Mouse (Mus musculus) thymus, postnatal 14 days (tissue): ENCODE data around the gene Ank2.

Experiments used
- DNase-seq: peaks from one replicate; pipeline ENCODE4 v3.0.0; 2021

Gene Ank2

DNA sequence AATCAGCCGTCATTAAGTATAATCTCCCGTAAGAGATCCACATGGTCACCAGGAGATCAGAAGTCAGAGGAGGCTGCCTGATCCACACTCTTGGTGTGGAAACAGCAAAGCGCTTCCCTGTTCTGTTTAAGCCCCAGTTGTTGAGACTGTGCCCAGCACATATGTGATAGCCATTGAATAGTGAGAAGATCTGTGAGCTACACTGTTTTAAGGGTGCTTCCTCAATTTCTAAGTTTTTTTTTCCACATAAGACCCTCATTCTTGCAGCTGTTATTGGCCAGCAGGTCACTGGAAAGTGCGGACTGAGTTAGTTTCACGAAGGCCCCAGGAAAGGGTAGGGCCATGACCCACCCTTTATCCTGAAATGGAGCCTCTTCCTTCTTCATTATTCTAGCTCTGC is 216.9 kb downstream of the Ank2 start:
- no peak for DNase-seq

DNA sequence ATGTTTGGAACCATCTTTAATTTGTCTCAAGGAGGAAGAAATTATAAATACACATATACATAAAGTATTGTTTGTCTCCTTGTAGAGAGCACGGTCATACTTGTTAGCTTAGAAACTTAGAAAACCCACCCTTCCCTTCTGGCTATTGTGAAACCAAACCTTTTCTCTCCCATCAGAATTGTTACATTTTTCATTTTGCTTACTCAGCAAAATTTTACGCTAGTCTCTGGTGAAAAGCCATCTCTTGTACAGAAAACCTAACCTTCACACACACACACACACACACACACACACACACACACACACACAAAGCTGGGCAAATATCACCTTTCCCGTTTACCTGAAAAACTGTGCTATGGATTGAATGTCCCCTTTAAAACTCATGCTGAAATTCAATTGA is 217.8 kb downstream of the Ank2 start:
- DNase-seq, result no peak

DNA sequence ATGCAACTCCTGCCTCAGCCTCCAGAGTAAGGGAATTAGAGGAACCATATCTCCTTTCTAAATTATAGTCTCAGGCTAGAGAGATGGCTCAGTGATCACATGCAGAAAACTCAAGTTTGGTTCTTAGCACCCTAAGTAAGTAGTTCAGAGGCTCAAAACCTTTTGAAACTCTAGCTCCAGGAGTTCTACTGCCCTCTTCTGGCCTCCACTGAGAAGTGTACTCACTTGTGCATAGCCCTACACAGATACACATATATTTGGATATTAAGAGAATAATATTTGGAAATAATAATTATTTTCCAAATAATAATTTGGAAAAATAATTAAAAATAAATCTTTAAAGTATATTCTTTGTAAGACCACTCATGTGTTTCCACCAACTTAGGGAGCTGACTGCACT is 218.8 kb downstream of the Ank2 start:
- no peak for DNase-seq

DNA sequence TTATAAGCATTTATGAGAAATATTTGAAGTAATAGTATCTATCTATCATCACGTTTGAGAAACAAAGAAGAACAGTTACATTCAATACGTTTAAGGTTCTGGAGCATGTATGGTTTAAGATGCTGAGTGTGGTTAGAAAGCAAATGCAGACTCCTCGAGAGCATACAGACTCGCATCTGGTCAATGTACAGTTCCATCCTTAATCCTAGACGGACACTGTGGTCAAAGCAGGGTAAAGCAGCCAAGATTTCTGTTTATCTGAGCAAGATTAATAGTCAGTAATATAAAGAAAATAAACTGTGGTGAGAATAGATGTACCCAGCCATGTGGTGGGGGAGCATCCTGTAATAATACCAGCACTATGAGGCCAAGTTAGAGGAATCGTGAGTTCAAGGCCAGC is 223.2 kb downstream of the Ank2 start:
- no peak for DNase-seq

DNA sequence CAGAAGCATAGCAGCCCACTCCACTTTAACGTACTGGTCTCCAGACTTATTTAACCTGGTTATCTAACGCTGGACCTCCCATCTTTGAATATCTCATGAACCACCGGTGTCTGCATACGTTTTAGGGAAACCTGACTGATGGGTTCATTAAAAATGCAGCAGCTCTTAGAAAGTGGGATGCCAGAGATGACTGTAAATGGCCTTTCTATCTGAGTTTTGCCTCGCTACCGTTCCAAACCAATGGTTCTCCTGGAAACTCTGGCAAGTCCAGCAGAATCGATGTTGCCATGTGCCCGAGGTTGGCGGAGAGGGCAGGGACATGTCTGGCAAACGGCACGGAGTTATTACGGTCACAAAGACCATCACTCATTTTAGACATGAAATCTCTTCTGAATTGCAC is 226.3 kb downstream of the Ank2 start:
- DNase-seq, result no peak

DNA sequence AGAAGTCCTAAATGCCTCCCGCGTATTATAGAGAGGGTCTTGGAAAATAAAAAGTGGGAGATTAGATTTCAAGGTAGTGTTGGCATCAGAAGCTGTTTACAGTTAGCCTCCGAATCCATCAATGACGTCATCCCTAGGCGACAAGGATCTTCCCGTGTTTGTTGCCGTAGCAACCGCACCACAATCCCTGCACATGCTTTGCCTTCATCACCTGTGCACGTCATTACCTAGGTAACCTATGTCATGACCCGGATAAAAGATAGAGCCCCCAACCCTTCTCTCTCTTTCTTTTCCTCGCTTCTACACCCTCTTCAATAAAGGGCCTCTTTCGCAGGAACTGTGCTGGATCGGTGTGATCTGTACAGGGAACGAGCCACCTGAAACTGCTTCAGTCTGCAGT is 229.5 kb downstream of the Ank2 start:
- DNase-seq, result no peak

DNA sequence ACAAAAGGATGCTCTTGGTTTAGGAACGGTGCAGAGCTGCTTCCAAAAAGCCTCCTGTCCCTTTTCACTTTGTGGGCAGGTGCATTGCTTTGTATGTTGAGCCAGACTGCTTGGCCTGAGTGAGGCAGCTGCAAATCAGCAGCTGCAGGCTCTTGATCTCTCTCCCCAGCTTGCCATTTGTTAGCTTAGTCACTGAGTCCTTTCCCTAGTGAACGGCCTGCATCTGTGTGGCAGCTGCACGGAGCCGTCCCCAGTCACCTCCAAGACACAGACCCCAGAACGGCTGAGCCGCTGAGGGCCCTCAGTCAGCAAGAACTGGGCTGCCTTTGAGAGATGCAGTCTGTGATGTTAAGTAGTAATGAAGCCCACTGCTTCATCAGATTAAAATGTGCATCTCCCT is 231.3 kb downstream of the Ank2 start:
- DNase-seq, result no peak

DNA sequence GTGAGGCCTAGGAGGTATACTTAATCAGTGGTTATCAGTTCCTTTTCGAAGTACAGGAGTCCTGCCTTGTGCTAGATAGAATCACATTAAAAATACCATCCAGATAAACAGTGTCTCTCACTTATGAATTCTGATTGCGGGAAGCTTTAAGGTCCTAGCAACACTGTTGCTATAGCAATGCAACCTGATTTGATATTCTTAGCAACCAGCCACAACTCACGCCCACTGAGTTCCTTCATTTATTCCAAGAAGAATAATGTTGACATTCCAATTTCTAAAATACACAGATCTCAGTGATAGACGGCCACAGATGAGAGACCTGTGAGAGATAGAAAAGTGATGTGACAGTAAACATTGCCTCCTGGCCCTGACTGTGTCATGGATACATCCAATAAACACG is 233.4 kb downstream of the Ank2 start:
- no peak for DNase-seq

DNA sequence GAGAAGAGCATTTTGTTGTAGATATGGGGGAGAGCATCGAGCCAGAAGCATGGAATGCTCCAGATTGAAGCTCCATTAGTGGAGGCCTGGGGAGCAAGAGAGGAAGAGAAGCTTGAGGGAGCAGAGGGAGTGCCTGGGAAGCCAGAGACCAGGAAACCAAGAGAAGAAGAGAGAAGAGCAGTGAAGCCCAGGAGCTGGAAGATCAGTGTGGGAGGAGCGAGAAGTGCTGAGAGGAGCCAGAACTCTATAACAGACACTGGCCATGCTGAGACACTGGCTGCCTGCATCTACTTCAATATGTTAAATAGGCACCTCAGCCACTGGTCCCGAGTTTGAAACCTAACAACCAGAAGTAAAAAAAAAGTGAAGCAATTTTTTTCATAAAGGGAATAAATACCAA is 234.0 kb downstream of the Ank2 start:
- DNase-seq, result no peak

DNA sequence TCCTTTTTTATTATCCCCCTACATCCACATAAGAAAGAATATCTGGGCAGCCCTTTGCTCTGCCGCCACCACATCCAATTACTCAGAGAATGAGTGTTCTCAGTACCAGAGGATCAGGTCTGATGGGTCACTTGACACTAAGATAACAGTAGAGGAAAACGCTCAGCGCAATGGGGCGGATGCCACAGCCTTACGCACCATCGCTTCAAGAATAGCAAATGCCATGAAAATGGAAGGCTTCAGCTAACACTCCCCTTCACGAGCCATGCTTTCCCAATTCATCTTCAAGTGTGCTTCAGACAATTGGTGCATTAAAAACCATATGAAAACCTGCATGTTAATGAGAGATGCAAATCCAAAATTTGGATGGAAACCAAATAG is 238.4 kb downstream of the Ank2 start:
- no peak for DNase-seq

DNA sequence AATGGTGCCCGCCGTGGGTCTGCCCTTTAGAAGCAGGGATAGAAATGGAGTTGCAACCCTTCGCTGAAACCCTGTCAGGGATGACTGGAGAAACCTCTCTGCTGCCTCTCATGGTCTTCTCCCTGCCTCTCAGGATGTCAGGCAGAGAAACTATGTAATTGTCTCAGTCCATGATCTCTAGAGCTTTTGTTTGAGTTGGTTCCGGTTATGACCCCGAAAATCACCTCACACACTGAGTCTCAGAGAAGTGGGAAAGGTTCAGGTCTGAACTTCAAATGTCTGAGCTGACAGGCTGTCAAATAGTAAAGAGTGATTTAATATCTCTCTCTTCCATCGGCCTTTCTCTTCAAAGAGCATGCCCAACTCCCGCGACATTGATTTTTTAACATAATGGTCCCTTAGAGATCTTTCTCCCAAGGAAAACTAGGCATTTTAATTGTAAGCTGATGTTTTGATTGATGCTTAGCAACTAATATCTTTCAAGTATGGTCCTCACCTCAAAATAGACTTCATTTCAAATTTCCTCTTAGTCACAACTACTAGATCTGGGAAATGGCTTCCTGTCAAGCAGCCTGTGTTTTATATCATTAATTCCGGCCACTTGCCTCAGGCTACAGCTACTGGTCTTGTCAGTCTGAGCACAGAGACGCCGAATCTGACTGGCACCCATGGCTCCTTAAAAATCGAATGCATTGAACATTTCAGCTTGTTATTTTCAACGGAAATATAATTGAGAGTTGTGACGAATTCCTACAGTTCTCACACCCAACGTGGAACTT is 239.0 kb downstream of the Ank2 start:
- no peak for DNase-seq

DNA sequence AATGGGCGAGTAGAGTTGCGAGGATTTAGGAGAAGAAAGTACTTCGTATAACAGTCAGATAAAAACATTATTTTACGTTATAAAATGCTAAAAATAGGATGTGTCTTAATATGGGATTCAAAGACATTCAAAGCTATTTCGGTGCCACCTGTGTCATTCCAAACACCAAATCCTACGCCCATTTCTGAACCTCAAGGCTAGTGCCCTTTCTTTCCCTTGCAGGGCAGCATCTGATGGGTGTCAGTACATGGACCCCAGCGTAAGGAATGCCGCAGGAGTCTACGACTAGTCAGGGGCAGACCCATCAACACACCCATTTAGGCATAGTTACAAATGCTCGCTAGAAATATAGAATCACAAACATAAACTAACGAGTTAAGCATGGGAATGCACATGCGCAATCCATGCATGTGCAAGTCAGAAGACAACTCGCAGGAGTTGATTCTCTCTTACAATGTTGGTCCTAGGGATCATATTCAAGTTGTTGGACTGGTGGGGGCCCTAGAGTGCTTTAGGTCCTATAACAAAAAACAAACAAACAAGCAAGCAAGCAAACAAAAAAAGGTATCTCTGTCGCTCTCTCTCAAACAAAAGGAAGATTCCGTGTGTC is 240.6 kb downstream of the Ank2 start:
- DNase-seq, result no peak

DNA sequence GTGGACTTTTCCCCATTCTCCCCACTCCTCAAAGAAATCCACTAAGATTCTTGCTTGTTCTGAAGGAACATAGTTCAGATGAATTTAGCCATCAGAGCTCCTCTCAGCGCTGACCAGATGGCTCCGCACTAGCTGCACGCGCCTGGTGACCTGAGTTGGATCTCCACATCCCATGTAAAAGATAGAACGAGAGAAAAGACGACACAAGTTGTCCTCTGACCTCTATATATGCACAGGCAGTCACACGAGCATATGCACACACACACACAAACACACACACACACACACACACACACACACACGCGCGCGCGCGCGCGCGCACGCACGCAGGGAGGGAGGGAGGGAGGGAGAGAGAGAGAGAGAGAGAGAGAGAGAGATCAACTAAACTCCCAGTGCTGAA is 241.2 kb downstream of the Ank2 start:
- DNase-seq, result no peak

DNA sequence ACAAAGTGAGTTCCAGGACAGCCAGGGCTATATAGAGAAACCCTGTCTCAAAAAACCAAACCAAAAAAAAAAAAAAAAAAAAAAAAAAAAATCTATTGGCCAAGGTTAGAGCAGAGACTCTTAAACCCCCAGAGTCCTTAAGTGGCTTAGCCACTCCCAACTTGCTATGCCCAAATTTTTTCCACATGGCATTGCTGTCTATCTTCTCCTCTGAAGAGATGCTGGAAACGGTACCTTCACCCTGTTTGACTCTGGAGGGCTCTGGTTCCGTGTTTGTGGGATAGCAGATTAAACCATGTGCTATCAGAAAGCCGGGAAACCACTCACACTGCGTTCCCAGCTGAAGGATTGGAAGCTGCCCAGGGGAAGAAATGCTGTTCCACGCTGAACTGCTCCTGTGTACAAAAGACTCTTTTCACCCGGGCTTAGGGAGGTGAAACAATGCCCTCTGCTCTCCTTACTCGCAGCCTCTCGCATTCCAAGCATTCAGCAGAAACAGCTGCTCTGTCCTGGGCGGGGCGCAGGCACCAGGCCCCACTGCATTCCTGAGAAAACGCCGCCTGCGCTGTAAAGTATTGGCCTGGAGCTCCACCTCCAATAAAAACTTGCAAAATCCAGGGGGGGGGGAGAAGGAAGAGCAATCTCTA is 241.7 kb downstream of the Ank2 start:
- DNase-seq, result no peak

DNA sequence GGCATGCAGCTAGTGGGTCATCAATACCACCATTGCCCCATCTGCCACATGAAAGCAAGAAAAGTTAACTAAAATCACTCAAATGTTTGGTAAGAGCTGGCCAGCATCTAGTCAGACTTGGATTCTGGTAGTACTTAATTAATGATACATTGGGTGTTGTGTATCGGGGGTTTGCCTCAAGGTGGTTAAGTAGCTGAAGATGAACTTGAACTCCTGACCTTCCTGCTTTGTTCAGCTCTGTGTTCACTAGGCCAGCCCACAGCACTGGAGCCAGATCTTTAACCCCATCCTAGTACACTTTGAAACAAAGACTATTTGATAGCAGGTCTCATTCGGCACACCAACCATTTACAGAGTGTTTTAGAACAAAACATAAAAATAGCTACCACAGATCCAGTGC is 242.5 kb downstream of the Ank2 start:
- DNase-seq, result no peak

DNA sequence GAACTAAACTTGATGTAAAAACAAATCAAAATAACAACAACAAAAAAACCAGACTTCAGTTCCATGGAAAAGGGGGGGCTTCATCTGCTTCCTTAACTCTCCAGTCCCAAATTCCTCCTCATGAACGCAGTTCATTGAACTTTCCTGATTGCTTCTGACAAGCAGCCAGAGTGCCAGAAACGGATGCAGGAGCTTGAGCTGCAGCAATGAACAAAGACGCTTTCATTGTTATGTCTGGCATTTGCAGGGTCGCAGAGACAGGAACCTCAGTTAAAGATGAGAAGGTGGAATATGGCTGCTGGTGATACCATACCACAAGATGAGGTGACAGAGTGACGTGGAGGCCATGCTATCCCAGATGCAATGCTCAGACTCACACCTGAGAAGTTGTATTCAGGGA is 248.2 kb downstream of the Ank2 start:
- no peak for DNase-seq

DNA sequence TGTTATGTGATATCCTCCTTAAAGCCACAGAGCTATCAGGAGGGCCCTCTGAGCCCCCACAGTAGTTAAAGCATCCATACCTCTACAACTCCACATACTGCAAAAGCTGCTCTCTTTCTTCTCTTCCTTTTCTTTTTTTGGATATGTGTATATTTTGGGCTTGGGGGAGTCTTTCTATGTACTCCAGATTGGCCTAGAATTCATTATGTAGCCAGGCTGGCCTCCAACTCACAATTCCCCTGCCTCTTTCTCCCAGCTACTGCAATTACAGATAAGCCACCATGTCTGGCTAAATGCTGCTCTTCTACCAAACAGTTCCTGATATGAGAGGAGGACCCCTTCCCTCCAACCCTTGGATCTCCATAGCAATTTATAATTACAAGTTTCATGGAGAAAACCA is 250.5 kb downstream of the Ank2 start:
- no peak for DNase-seq

DNA sequence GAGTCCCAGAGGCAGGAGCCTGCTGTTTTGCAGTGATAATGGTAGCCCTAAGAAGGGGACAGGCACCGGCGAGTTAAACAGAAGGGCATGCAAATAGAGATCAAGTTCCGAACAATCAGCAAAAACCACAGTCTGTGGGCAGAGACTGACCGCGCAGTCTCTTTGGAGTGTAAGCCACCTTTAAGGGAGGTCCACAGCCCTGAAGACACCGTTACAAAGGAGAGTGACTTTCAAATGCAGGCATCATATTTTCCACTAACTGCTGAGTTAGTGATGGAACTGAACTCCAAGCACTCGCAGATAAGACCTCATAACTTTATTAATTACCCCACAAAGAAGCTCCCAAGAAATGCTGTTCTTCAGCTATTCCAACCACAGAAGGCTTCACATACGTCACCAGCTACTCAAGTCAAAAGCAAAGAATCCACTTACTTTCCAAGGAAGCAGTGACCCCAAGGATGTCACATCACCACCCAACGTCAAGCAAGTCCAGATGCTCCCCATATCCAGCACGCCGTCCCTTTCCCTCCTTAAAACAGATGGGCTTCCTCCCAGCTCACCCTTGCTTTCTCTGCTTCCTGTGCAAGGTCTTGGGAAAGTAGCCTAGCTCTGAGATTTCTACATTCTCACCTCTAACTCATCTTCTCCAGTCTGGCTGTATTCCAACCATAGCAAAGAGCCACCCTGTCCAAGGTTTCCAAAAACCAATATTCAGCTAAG is 252.0 kb downstream of the Ank2 start:
- no peak for DNase-seq

DNA sequence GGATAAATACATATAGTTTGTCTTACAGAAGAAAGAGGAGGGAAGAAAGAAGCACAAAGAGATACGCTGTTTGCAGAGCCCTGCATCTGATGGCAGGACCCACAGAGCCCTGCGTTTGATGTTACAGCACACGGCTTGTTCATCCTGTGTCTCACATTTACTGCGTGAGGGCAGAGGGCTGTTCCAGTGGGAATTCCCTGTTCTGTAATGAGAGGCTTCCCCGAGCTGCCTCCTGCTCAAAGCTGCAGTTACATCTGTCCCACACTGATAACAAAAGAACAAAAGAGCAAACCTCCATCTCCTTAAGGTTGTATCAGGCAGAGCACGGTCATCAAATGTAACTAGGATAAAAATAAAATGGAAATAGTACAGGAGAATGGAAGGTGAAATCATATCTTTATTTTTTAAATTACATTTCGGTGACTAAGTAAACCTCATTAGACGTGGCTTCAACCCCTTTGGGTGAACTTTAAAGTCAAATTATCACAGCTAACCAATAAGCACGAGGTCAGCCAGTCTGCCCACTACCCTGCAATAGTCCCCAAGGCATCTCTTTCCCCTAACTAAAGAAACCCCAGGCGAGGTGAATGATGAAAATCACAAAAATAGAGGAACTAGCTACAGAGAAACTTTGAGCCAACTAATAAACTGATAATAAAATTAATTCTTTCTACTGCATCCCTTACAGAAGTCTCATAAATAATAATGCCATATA is 255.1 kb downstream of the Ank2 start:
- no peak for DNase-seq

DNA sequence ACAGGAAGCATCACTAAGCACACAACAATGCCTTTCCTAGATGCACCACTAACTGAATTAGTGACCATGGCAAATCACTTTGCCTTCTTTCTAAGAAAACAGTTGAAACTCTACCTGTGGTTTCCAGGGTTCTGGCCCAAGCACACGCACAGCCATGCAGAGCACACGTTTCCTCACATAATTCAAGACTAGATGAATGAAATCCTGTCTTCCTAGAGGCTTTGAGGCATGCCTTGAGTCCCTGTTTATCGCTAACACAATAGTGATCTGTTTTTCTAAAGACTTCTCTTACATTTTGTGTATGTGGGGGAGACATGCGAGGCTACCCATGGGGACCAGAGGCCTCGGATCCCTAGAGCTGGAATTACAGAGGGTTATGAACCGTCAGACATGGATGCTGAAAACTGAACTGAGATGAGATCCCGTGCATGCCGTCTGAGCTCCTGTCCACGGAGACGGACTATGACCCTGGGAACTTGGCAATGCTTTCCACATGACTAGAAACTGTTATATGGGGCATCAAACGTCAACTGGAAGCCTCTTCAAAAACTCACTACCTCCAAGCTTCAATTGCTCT is 256.8 kb downstream of the Ank2 start:
- no peak for DNase-seq

DNA sequence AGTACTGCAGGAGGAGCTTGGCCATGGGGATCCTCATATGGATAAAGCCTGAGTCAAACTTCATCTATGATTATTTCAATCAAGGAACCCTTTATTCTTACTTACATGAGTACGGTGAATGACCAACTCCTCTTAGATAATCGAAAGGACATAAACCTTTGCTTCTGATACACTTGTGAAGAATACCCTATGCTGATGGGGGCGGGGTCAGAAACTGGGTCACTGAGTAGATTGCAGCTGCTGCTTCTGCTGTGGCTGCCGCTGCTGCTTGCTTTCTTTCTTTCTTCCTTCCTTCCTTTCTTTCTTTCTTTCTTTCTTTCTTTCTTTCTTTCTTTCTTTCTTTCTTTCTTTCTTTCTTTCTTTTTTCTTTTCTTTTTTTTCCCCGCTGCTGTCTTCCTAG is 263.9 kb downstream of the Ank2 start:
- DNase-seq, result no peak

DNA sequence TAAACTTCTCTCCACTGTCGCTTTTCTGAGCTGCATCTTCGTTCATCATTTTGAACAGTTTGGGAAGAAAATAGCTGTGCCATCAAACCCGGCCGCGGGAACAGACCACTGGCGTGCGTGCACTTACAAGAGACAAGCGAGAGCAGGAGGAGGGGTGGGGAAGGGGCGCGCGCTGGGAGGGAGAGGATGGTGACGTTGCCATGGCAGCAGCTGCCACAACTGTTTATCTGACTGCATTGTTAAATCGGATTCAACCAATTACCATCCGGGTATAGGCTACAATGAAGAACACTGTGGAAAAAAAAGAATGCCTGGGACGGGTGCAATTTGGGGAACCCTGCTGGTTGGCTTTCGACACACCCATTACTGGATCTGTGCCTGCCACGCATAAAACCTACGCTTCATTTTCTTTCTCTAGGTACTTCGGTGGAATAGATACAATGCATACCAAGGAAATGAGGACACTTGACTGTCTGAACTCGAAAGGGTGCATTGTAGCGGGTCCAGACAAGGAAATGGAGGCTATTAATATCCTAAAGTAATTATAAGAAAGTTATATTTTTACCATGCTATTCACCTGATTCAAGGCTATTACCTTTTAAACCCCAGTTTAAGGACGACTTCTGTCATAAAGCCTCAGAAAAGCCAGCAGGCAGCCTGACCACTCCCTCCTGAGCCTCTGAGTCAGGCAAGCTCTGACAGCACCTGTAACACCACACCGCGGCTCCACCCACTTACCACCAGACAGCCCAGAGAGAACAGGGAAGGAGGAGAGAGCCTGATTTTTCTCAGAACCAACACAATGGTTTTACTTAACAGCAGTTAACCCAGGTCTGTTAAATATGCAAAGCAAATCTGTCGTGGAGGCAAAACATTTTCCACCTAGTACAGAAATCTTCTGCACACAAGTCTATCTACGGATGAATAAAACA is 273.1 kb downstream of the Ank2 start:
- no peak for DNase-seq
